Mouse (Mus musculus) heart, postnatal 10 days (tissue): ENCODE data around the gene Nanos2. TPM values are rescaled to one million over a fixed set of nuclear protein-coding genes. Genes with fewer than 3 reads are reported as not detected.
A peak's percentile ranks its signal among the peaks of the same experiment; 100 is the strongest.

Experiments used
- DNase-seq, 2 experiments: peaks; one replicate each; pipeline ENCODE4 v3.0.0; 2021
- intact Hi-C: fragments of 180-260 bp; cut with DNase I; formaldehyde crosslinking; loops from one replicate; pipeline ENCODE4 v1.15.1; 2025
- total RNA-seq, 2 experiments: library from RNA; stranded (reverse); gene quantifications; 2 replicates each; pipeline ENCODE4 v1.2.3; 2021

Gene Nanos2
- not detected for total RNA-seq

DNA sequence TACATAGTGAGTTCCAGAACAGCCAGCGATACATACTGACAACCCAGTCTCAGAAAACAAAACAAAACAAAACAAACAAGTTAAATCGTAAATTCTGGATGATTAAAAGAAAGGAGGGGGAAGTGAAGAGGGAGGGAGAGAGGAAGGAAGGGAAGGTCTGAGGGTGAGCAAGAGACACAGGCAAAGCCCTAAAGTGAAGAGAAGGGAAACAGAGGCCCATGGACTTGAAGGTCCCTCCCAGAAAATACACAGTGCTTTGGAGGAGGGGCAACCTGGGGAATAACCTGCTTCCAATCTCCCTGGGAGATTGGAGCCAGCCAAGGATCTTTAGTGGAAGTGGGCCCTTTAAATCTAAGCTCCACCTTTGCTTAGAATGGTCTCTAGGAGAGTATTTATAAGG lies at the start of gene Nanos2:
Nanos2 (plus strand) TSS at position 301 of the 400 bp plus-strand sequence.
- no peak for DNase-seq
- intact Hi-C loops, result no loop called here

DNA sequence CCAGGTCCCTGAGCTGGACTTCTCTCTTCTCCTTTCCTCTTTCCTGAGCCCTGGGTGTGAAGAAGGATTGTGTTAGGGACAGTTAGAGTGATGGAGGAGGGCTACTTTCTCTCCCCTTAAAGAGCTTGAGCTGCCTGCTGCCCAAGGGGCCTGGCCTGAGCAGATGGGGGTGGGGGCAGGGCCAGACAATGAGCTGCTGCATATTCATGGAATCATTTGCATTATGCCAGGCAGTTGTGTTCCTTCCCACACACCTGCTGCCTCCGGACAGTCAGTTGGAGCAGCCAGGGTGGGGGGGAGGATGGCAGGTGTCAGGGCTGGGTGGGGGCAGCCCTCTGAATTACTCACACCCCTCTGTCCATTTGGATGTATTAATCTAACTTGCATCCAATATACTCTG lies 44.8 kb upstream of the Nanos2 start:
- intact Hi-C loops, result no loop called here
- DNase-seq, result no peak

DNA sequence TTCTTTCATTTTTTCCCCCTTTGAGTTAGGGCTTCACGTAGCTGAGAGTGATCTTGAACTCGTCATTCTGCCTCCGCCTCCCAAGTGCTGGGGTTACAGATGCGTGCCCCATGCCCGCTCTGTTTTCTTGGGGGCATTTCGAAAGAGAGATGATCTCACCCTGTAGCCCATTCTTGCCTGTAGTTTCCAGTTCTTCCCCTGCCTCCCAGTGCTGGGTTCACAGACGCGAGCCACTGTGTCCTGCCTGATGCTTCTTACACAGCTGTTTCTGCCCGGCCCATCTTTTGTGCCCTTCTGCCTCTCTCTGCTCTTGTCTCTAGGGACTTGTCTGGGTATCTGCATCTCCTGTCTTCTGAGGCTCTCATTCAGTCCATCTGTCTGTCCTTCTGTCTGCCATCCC lies 44.4 kb upstream of the Nanos2 start:
- intact Hi-C loops, result no loop called here
- no peak for DNase-seq

DNA sequence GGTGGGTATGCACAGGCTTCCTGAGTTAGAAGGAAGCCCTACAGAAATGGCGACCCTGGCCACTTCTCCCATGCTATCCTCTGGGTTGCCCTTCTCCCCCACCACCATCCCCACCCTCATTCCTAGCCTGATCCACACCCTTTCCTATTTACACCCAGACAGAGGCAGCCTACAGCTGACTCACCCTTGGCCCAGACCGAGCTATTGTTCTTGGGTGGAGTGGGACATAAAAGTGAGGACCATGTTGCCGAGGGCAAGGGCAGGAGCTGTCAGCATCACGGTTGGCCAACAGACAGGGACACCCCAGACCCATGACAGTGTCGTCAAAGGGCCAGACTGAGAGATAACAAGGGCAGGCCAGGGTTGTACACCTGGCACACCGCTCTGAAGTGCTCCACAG lies 39.0 kb upstream of the Nanos2 start:
- peak; percentile 58 to 65 for DNase-seq
- intact Hi-C loops, result loop anchor here (2.0 kb wide), 1 partner anchor 21 kb away; no protein-coding TSS in a partner anchor

DNA sequence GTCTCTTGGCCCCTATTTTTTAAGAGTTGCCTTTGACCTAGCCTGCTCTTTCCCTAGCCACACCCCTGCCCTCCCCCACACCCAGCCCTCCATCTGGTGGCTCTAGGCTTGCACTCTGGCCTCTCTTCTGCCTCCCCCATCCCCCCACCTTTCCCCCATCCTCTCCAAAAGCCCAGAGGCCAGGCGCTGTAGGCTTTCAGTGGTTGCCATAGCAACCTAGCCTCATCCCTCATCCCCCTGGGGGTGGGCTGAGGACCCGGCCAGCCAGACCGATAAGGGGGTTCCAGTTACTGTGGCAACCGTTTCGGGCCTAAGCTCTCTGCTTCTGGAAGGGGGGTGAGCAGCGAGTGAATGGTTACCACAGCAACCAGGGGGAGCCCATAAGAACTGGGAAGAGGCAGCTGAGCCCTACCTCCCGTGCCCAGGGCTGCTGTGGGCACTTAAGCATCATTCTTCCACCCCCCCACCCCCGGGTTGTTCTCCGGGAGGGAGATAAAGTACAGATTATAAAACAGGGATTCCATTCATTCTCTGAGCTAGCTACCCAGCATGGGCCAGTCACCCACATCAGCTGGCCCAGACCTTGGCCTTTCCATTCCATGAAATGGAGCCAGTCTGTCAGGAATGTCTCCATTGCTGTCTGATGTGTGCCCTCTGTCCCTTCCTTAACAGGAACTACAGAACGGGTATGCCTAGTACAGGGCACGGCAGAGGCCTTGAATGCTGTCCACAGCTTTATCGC lies 37.2 kb upstream of the Nanos2 start:
- intact Hi-C loops, result loop anchor here (2.0 kb wide), 1 partner anchor 23 kb away; no protein-coding TSS in a partner anchor
- DNase-seq, result no peak

DNA sequence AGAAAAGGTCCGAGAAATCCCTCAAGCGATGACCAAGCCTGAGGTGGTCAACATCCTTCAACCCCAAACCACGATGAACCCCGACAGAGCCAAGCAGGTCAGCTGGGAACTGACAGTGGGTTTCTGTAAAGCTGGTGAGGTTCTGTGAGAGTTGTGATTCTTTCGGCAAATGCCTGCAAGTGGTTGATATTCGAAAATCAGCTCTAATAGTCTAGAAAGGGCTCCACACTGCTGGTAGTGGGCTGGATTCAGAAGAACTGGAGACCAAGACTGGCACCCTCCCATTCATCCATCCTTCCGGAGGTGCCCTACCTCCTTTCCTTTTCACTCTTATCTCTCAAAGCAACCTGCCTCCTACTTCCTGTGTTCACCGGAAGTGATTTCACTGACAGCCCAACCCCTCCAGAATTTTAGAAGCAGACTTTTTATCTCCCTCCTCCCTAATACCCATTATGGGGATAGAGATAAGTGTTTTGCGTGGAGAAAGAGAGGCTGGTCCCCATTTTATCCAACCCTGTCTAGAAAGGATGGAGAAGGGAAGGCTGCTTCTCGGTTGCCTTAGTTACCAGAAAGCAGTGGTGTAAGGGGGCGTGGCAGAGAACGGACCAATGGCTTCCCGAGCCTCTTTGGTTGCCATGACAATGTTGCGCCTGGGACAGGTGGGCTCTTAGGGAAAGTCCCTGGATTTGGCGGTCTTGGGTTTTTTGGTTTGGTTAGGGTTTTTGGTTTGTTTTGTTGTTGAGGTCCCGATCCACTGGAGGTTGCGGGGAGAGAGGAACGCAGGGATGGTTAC lies 36.5 kb upstream of the Nanos2 start:
- intact Hi-C loops, result no loop called here
- DNase-seq, result no peak

DNA sequence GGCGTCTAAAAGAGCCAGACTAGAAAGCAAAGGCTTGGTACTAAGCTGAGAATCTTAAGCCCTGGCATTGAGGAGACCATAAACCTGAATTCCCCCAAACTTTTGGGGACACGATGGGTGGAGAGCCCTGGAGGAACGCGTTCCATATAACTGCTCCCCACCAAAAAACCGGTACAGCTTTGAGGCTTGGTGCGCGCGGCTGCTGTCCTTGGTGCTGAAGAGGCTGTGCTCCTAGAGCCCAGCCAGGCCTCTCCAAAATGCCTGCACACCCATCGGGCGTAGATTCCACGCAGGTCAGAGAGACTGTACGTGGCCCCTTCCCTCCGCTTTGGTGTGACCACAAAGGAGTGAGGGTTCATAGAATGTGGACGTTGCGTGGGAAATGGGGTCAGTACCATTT lies 35.8 kb upstream of the Nanos2 start:
- intact Hi-C loops, result no loop called here
- DNase-seq, result peak; percentile 54 to 71

DNA sequence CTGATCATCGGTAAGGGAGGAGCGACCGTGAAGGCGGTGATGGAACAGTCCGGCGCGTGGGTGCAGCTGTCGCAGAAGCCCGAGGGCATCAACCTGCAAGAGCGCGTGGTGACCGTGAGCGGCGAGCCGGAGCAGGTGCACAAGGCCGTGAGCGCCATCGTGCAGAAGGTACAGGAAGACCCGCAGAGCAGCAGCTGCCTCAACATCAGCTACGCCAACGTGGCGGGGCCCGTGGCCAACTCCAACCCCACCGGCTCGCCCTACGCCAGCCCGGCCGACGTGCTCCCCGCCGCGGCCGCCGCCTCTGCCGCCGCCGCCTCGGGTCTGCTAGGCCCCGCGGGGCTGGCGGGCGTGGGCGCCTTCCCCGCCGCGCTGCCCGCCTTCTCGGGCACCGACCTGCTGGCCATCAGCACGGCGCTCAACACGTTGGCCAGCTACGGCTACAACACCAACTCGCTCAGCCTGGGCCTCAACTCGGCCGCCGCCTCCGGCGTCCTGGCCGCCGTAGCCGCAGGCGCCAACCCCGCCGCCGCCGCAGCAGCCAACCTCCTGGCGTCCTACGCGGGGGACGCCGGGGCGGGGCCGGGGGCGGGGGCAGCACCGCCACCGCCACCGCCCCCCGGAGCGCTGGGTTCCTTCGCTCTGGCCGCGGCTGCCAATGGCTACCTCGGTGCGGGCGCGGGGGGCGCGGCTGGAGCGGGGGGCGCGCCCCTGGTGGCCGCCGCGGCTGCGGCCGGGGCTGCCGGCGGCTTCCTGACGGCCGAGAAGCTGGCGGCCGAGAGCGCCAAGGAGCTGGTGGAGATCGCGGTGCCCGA lies 29.4 kb upstream of the Nanos2 start:
- peak; percentile 57 to 67 for DNase-seq
- intact Hi-C loops, result loop anchor here (2.0 to 5.0 kb wide), 3 partner anchors 31 to 59 kb away; partner anchors contain the start of gene Irf2bp1

DNA sequence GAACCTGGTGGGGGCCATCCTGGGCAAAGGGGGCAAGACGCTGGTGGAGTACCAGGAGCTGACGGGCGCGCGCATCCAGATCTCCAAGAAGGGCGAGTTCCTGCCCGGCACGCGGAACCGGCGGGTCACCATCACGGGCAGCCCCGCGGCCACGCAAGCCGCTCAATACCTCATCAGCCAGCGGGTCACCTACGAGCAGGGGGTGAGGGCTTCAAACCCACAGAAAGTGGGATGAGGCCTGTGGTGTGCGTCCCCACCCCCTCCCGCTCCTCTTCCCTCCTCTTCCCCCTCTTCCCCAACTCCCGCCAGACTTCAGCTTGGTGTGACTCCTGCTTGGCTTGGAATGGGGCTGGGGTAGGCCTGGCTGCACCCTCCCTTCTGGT lies 28.8 kb upstream of the Nanos2 start:
- DNase-seq, result no peak
- intact Hi-C loops, result loop anchor here (2.0 to 5.0 kb wide), 2 partner anchors 32 to 44 kb away; partner anchors contain the start of gene Irf2bp1

DNA sequence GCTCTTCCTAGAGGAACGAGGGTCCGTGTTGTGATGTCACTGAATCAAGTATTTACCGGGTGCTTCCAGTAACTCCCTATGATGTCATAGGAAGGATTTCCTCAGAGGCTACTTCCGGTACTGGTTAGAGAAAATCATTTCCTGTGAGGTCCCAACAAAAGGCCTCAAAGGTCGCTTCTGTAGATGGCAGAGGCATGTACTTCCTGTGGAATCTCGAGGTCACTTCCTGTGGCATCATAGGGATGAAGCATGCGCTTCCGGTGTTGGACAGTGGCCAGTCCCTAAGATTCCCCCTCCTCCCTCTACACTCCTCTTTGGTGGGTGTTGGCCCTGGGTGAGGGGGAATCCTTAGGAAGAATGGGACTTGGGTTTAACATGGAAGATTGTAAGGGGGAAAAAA lies 27.8 kb upstream of the Nanos2 start:
- intact Hi-C loops, result loop anchor here (2.0 to 5.0 kb wide), 2 partner anchors 33 to 43 kb away; partner anchors contain the start of gene Irf2bp1
- peak; percentile 49 to 60 for DNase-seq

DNA sequence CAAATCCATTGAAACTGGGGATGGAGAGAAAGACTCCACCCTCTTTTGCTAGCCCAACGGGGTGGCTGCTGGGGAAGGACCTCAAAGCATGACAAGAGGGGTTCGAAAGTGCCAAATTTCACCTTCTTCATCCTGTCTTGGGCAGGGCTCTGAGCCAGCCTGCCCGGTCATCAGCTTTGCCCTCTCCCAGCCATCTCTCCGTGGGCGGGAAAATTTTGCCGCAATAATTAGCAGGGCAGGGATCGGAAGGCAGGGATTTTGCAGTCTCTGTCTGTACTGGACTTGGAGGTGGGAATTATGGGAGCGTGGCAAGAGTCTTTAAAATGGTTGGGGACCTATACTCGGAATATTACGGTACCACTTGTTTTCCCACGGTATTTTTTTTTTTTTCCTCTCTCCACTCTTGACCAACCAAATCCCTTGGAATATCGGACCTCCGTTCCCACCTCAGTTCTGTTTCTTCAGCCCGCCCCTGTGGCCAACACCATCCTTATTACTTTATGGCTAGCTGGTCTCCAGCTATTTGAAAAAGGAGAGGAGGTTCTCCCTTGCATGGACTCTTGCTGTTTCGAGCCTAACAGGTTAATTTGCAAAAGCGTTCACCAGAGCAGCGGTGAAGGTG lies 24.9 kb upstream of the Nanos2 start:
- intact Hi-C loops, result no loop called here
- no peak for DNase-seq

DNA sequence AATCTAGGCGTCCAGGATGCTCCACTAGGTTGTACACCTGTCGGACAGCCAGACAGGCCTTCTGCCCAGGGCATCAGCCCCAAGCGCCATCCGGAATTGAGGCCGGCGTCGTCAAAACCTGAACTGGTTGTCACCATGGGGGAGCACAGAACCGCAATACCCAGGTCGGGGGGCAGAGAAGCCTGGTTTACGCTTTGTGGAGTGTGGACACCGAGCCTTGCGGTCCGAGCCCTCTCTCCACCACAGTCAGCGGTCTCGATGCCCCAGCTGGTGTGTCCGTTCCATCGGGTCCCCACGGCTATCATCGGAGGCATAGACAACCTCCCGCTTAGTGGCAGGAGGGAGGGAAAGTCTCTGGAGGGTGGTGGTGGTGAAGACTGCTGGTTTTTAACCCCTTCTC lies 24.4 kb upstream of the Nanos2 start:
- no peak for DNase-seq
- intact Hi-C loops, result no loop called here

DNA sequence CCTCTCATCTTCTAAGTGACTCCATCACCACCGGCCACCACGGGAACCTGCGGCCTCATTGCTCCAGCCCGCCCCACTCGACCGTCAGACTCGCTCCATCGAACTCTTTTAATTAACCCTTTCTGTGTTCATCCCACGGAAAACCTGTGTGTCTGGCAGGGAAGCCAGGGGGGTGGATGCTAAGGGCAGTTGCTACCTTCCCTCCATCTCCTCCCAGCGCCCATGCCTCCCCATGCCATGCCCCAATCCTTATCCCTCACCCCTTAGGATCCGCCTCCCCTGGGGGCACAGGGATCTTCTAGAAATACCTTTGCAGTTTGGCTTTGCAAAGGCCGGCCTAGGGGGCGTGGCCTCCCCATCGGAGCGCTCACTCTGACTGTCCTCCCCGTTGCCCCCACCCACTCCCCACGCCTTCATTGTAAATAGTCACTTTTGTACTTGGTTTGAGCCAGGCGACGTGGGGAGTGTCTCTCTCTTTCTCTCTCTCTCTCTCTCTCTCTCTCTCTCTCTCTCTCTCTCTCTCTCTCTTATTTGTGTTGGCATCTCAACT lies 23.8 kb upstream of the Nanos2 start:
- no peak for DNase-seq
- intact Hi-C loops, result no loop called here

DNA sequence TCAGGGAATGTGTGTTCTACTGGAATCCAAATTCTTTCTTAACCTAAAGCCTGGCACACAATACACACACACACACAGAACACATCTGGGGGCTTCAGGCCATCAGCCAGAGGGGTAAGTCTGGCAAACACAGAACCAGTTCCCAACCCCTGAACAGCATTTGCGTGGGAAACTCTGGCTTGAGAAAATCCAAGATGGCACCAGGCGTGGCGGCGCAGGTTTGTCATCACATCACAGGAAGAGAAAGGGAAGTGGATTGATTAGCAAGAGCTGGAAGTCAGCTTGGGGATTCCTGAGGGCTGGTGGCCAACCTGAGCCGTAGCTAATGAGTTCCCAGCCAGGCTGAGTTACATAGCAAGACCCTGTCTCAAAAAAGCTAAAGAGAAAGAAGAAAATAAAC lies 21.9 kb upstream of the Nanos2 start:
- intact Hi-C loops, result no loop called here
- DNase-seq, result no peak

DNA sequence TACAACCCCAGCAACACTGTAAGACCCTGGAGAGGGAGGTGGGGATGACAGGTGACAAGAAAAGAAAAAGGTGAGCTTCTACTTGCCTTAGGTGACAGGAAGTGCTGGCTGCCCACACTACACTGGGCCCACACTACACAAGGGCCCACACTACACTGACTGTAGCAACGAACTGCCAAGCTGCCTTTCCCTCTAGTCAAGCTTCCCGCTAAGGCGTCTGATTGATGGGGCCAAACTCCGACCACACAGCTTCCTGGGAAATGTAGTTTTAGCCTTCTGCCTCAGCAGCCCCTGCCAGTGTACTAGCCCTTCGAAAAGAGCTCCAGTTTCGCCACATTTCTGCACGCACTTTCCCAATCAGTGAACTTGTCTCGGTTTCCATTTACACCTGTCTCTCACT lies 19.6 kb upstream of the Nanos2 start:
- intact Hi-C loops, result no loop called here

DNA sequence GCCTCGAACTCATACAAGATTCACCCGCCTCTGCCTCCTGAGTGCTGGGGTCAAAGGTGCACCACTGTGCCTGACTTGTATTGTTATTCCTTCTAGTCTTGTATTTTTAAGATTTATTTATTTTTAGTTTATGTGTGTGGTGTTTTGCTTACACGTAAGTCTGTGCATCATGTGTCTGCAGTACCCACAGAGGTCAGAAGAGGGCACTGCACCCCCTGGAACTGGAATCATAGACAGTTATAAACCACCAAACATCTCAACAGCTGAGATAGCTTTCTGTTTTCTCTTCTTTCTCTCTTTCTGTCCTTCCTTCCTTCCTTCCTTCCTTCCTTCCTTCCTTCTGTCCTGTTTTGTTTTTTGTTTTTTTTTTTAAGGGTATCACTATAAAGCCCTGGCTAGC lies 16.2 kb upstream of the Nanos2 start:
- intact Hi-C loops, result no loop called here
- DNase-seq, result no peak

More for the DNA sequence above, 19.6 kb upstream of the Nanos2 start:
- DNase-seq, result no peak

DNA sequence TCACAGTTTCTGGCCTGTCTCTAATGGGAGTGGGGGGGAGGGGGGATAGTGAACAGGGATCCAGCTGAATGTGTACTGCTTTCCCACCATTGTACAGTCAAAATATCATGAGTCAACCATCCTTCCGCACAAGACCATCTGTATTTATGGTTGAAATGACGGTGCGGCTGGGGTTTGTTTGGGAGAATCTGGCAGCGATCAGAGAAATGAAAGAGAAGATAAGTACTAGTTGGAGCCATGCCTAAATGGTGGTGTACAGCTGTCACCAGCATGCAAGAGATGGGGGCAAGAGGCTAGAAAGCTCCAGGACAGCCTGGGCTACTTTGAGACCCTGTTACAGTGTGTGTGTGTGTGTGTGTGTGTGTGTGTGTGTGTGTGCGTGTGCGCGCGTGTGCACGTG lies 8.8 kb upstream of the Nanos2 start:
- no peak for DNase-seq
- intact Hi-C loops, result no loop called here

DNA sequence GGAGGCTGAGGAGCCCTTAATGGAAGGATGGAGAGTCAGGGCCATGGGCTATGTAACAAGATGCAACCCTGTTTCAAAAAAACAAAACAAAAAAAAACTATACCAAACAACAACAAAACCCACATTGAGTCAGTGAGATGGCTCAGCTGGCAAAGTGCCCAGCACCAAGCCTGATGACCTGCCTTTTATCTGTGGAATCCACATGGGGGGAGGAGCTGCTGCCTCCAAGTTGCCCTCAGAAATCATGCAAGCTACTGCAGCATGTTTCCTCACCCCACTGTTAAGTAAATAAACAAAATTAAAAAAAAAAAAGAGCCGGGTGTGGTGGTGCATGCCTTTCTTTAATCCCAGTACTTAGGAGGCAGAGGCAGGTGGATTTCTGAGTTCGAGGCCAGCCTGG lies 697 bp upstream of the Nanos2 start:
- DNase-seq, result no peak
- intact Hi-C loops, result no loop called here

DNA sequence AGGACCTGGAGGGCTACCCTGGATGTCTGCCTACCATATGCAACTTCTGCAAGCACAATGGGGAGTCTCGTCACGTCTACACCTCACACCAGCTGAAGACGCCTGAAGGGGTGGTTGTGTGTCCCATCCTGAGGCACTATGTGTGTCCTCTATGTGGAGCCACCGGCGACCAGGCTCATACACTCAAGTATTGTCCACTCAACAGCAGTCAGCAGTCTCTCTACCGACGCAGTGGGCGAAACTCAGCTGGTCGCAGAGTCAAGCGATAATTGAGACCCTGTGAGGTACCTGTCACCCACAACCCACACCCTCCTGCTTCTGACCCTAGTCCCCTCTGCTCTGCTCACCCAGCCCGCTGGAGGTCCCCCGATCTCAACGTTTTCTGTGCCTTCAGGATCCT lies 547 bp downstream of the Nanos2 start:
- intact Hi-C loops, result no loop called here
- no peak for DNase-seq

DNA sequence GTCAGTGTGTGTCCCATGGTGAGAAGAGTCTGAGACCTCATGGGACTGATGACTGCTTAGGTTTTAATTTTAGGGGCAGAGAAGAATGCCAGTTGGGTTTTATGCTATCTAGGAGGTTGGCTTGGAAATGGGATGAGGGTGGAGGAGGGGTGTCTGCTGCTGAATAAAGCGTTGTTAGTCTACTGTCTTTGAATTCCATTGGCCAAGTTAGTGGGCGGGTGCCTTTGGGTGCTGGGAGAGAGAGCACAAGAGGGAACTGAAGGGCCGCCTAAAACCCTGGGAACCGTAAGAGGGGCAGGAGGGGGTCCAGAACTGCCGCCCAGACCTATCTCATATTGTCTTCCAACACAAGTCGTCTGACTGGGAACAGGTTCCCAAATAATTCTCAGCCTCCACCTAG lies 1.6 kb downstream of the Nanos2 start:
- DNase-seq, result no peak
- intact Hi-C loops, result no loop called here
